Mouse (Mus musculus): ENCODE measurements around the gene Vmn2r86.
"Not testable (repeated sequence)": the region's sequence is repeated elsewhere in the genome, so short reads cannot be mapped to it uniquely, and the experiment has no call there.

Vmn2r86 gene

GRCm38 (mm10) chr10:130455950-130456349 lies at the start of gene Vmn2r86:
TSS of gene Vmn2r86 (minus strand) at chr10:130456050.
- not testable (repeated sequence) for DNase-seq (ENCODE audit: extremely low spot score, low spot score)

GRCm38 (mm10) chr10:130497296-130497695 lies 41.4 kb upstream of the Vmn2r86 start, which contains the start of gene Vmn2r87:
TSS of gene Vmn2r87 (minus strand) at chr10:130497396.
- no peak for DNase-seq (ENCODE audit: extremely low spot score, low spot score)

- DNase-seq (ENCODE audit: extremely low spot score, low spot score), result peak; percentile 79
Measured at GRCm38 (mm10) chr10:130470311-130470760, 14.5 kb upstream of the Vmn2r86 start.

GRCm38 (mm10) chr10:130444776-130445175 lies 11.1 kb downstream of the Vmn2r86 start:
- no peak for DNase-seq (ENCODE audit: extremely low spot score, low spot score)

GRCm38 (mm10) chr10:130434185-130434898 lies 21.5 kb downstream of the Vmn2r86 start:
- DNase-seq (ENCODE audit: extremely low spot score, low spot score), result not testable (repeated sequence)

GRCm38 (mm10) chr10:130429603-130430002 lies 26.2 kb downstream of the Vmn2r86 start, which contains the start of gene Vmn2r85:
TSS of gene Vmn2r85 (minus strand) at chr10:130429703.
- DNase-seq (ENCODE audit: extremely low spot score, low spot score), result not testable (repeated sequence)

GRCm38 (mm10) chr10:130422368-130422767 lies 33.5 kb downstream of the Vmn2r86 start:
- DNase-seq (ENCODE audit: extremely low spot score, low spot score), result not testable (repeated sequence)

- DNase-seq (ENCODE audit: extremely low spot score, low spot score), result no peak
Measured at GRCm38 (mm10) chr10:130420401-130420800, 35.4 kb downstream of the Vmn2r86 start.

- DNase-seq (ENCODE audit: extremely low spot score, low spot score), result not testable (repeated sequence)
Measured at GRCm38 (mm10) chr10:130419954-130420353, 35.9 kb downstream of the Vmn2r86 start.

- DNase-seq (ENCODE audit: extremely low spot score, low spot score), result not testable (repeated sequence)
Measured at GRCm38 (mm10) chr10:130416352-130416751, 39.5 kb downstream of the Vmn2r86 start.

- not testable (repeated sequence) for DNase-seq (ENCODE audit: extremely low spot score, low spot score)
Measured at GRCm38 (mm10) chr10:130412167-130412698, 43.6 kb downstream of the Vmn2r86 start.

GRCm38 (mm10) chr10:130394232-130394631 lies 61.6 kb downstream of the Vmn2r86 start, which contains the start of gene Vmn2r84:
TSS of gene Vmn2r84 (minus strand) at chr10:130394332.
- DNase-seq (ENCODE audit: extremely low spot score, low spot score), result no peak

Data from neural tube, embryonic 10.5 days (tissue).